Mouse (Mus musculus) liver, adult 2 months (tissue): ENCODE measurements at regions not wholly inside any gene's neighbourhood (a gene's known extent, or its start where the extent isn't known, plus 50 kb on each side); places are given as distances from the start of the nearest gene placed in this dataset.
A peak's percentile ranks its signal among the peaks of the same experiment; 100 is the strongest.

ENCODE experiments used
- DNase-seq: peaks from one replicate; pipeline ENCODE4 v3.0.0-alpha.2; 2011; ENCODE audit warnings: low read depth, low spot score; ENCODE audit errors: extremely low read depth
- H3K27ac ChIP-seq: fragments of 200-500 bp; replicated peaks from 2 replicates; pipeline ENCODE4 v1.5.1; 2012; ENCODE audit warnings: low read depth, mild to moderate bottlenecking, control low read depth, inconsistent platforms, low read length; ENCODE audit not compliant: insufficient read depth
- H3K27me3 ChIP-seq: fragments of 200-500 bp; 2 replicates; pipeline ENCODE4 v1.6.1; 2012; ENCODE audit warnings: mild to moderate bottlenecking, moderate library complexity, low read length, inconsistent platforms; ENCODE audit not compliant: control insufficient read depth, insufficient read depth
- H3K36me3 ChIP-seq: fragments of 200-500 bp; 2 replicates; pipeline ENCODE4 v1.6.1; 2012; ENCODE audit warnings: low read length, inconsistent platforms; ENCODE audit not compliant: control insufficient read depth, insufficient read depth
- H3K4me1 ChIP-seq: fragments of 200-500 bp; 2 replicates; pipeline ENCODE4 v1.6.1; 2011; ENCODE audit warnings: low read length; ENCODE audit not compliant: control insufficient read depth, insufficient read depth
- H3K4me3 ChIP-seq: fragments of 200-500 bp; 2 replicates; pipeline ENCODE4 v1.5.1; 2011; ENCODE audit warnings: low read depth, mild to moderate bottlenecking, control low read depth, low read length, moderate library complexity; ENCODE audit not compliant: insufficient read depth
- H3K79me2 ChIP-seq: fragments of 200-500 bp; 2 replicates; pipeline ENCODE4 v1.6.1; 2012; ENCODE audit warnings: inconsistent platforms, mild to moderate bottlenecking, low read length, moderate library complexity; ENCODE audit not compliant: control insufficient read depth, insufficient read depth
- H3K9ac ChIP-seq: fragments of 200-500 bp; 2 replicates; pipeline ENCODE4 v1.6.1; 2012; ENCODE audit warnings: low read depth, mild to moderate bottlenecking, control low read depth, inconsistent platforms, low read length
- CTCF ChIP-seq: fragments of 200-500 bp; IDR thresholded peaks from 2 replicates; pipeline ENCODE4 v1.5.1; 2011; ENCODE audit warnings: low read depth, low read length, control low read depth
- POLR2A ChIP-seq: fragments of 200-500 bp; IDR thresholded peaks from 2 replicates; pipeline ENCODE4 v1.6.1; 2011; ENCODE audit warnings: low read length, control low read depth; ENCODE audit not compliant: insufficient read depth; ENCODE audit errors: extremely low read depth
- WGBS: fragments of 180-500 bp; shearing (Covaris S2); methylation state at CpG from one replicate; pipeline ENCODE4 v1.1.7; 2018; 5-methylcytosine and 5-hydroxymethylcytosine counted together

DNA sequence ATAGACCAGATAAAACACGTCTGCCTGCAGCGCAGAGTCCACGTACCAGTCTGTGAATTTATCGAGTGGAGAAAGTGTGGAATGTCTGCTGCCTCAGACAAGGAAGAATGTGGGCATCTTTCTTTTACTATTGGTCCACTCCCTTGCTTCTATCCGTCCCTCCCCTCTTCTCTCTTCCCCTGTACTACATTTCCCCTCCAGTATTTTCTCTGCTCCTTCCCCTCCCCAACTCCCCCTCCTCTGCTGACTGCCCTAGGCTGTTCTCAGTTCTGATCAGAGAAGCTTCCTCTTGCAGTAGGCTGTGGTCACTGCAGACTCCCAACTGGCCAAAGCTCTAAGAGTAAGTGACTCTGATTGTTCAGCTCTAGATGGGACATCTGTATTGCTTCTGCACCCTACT lies 76.1 kb upstream of the Slc28a3 start:
- no peak overlapping the region for H3K4me3 ChIP-seq
- H3K27me3 ChIP-seq: no peaks in the 10 kb centered on the region
- no peak overlapping the region for H3K9ac ChIP-seq
- H3K27ac ChIP-seq: no peak overlapping the region
- H3K4me1 ChIP-seq: no peaks in the 10 kb centered on the region
- no peaks in the 10 kb centered on the region for H3K79me2 ChIP-seq
- no peaks in the 10 kb centered on the region for H3K36me3 ChIP-seq
- 65% methylated on average over 5 of the region's 5 CpGs for WGBS
- no peak for DNase-seq
- TF ChIP-seq POLR2A: no peak
- TF ChIP-seq CTCF: no peak

GRCm38 (mm10) chr13:58687609-58688008 lies 76.9 kb upstream of the Slc28a3 start:
- no peaks in the 10 kb centered on the region for H3K4me1 ChIP-seq
- 63% methylated on average over 2 of the region's 2 CpGs for WGBS
- H3K9ac ChIP-seq: no peak overlapping the region
- no peak overlapping the region for H3K27ac ChIP-seq
- DNase-seq: peak; percentile 11
- no peak for TF ChIP-seq CTCF
- no peak for TF ChIP-seq POLR2A
- no peaks in the 10 kb centered on the region for H3K79me2 ChIP-seq
- H3K27me3 ChIP-seq: no peaks in the 10 kb centered on the region
- no peaks in the 10 kb centered on the region for H3K36me3 ChIP-seq
- H3K4me3 ChIP-seq: no peak overlapping the region

DNA sequence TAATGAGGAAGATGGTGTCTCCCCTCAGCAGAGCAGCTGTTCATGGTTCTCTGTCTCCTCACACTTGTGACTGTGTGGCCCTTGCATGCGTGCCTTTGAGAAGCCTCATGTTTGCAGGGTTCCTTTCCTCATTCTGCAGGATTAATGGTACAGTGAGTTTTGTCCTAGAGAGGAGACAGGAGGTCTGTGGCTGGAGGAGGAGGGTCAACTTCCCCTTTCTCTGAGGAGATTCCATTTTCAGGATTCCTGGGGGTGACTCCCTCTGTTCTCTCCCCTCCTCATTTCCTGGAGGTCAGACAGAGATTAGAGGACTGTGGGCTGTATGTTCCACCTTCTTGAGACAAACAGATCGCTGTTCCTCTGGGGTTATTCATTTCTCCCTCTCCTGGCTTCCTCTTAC lies 77.6 kb upstream of the Slc28a3 start:
- Histone ChIP-seq H3K4me1 (no peaks in the 10 kb centered on the region), H3K27ac (no peak overlapping the region)
- WGBS: 57% methylated on average over 2 of the region's 2 CpGs

GRCm38 (mm10) chr13:58694703-58695102 lies 84.0 kb upstream of the Slc28a3 start:
- H3K4me3 ChIP-seq: no peak overlapping the region
- no peak for DNase-seq
- H3K27me3 ChIP-seq: no peaks in the 10 kb centered on the region
- no peaks in the 10 kb centered on the region for H3K79me2 ChIP-seq
- no peak overlapping the region for H3K27ac ChIP-seq
- no peaks in the 10 kb centered on the region for H3K36me3 ChIP-seq
- WGBS: 64% methylated on average over 6 of the region's 6 CpGs
- no peak overlapping the region for H3K9ac ChIP-seq
- no peak for TF ChIP-seq POLR2A
- no peak for TF ChIP-seq CTCF
- no peaks in the 10 kb centered on the region for H3K4me1 ChIP-seq

More for the DNA sequence above, 77.6 kb upstream of the Slc28a3 start:
- Histone ChIP-seq H3K27me3 (no peaks in the 10 kb centered on the region), H3K4me3 (no peak overlapping the region), H3K9ac (no peak overlapping the region), H3K36me3 (no peaks in the 10 kb centered on the region), H3K79me2 (no peaks in the 10 kb centered on the region)
- no peak for TF ChIP-seq CTCF
- no peak for TF ChIP-seq POLR2A
- DNase-seq: peak; percentile 12

DNA sequence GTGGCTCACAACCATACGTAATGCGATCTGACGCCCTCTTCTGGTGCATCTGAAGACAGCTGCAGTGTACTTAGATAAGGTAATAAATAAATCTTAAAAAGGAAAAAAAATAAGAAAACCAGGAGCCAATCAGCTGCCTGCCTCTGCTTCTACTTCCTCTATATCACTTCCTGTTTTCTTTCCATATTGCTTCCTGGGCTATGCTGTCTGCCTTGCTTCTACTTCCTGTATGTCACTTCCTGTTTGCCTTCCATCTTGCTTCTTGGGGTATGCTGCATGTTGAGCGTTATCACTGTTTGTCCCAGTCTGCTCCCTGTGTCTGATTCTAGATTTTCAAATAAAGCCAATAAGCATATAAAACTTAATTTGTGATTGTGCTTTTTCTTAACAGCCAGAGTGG lies 85.3 kb upstream of the Slc28a3 start:
- H3K79me2 ChIP-seq: no peaks in the 10 kb centered on the region
- TF ChIP-seq POLR2A: no peak
- TF ChIP-seq CTCF: no peak
- WGBS: 93% methylated on average over 4 of the region's 4 CpGs
- no peaks in the 10 kb centered on the region for H3K27me3 ChIP-seq
- H3K4me3 ChIP-seq: no peak overlapping the region
- H3K36me3 ChIP-seq: no peaks in the 10 kb centered on the region
- DNase-seq: no peak
- H3K27ac ChIP-seq: no peak overlapping the region
- H3K9ac ChIP-seq: no peak overlapping the region
- no peaks in the 10 kb centered on the region for H3K4me1 ChIP-seq

DNA sequence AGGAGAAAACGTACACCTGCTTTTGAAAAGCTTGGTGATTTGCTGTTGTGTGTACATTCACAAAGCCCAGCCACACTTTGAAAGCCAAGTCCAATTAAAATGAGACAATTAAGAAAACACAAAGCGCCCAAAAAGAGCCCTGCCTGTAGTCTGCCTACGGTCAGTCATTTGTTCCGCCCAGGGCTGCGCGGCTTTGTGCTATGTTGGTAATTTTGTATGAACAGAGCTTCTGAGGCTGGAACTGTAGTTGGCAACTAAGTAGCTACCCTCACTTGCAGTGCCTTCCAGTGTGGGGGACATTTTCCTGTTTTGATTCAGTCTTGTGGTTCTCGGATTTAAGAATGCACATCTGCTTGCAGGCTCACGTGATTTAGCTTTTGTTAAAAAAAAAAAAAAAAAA lies 89.3 kb upstream of the Slc28a3 start:
- H3K79me2 ChIP-seq: no peaks in the 10 kb centered on the region
- DNase-seq: no peak
- no peaks in the 10 kb centered on the region for H3K4me1 ChIP-seq
- WGBS: 90% methylated on average over 8 of the region's 8 CpGs
- H3K9ac ChIP-seq: no peak overlapping the region
- H3K36me3 ChIP-seq: no peaks in the 10 kb centered on the region
- no peaks in the 10 kb centered on the region for H3K27me3 ChIP-seq
- no peak overlapping the region for H3K4me3 ChIP-seq
- TF ChIP-seq CTCF (no peak), POLR2A (no peak)
- no peak overlapping the region for H3K27ac ChIP-seq
